Mouse (Mus musculus) neural tube, embryonic 10.5 days (tissue): ENCODE results near the gene Ehd1.
"Not testable (repeated sequence)": the region's sequence is repeated elsewhere in the genome, so short reads cannot be mapped to it uniquely, and the experiment has no call there.

Experiments used
- DNase-seq: peaks from one replicate; pipeline ENCODE4 v3.0.0-alpha.2; 2017; ENCODE audit warnings: low spot score; ENCODE audit errors: extremely low spot score

Ehd1 gene

GRCm38 (mm10) chr19:6278439-6279073 is 2.0 kb downstream of the Ehd1 start:
- DNase-seq = no peak

DNA sequence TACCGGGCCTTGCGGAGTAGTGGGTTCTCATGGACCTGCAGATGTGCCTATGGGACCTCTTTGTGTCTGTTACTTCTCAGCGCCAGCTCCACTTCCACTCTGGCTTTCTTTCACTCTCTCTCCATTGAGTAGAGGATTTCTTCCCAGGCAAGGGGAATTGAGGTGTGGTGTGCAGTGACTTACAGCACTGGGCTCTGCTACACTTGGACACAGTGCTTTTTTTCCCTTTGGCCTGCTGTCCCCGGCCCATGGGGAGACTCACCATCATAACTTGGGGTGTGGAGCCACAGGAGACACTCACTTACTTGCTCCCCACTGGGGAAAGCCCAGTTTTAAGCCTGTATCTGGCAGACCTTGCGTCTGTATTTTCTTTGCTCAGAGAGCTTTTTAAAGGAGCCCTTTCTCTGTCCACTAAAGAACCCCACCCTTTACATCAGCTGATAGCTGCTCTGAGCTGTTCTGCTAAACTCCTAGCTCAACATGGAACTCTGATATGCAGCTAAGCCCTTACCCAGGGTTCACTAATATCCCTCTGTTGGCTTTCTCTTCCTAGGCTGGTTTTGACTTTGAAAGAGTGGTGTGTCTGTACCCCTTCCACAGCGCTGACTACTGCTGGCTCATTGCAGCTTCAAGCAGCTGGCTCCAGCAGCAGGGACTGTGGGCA is 3.1 kb downstream of the Ehd1 start:
- DNase-seq = no peak

DNA sequence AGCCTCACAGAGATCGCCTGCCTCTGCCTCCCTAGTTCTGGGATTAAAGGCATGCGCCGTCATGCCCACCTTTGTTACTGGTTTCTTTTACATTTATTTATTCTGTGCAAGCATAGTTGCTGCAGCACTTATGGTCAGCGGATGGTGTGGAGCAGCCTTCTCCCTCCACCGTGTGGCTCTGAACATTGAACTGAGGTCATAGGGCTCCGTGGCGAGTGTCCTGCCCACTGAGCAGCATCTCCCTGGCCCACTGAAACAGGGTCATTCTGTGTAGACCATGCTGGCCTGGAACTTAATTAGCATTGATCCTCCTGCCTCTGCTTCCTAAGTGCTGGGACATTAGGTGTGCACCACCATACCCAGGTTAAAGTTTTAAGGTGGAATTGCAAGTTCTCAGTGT is 4.0 kb downstream of the Ehd1 start:
- no peak for DNase-seq

DNA sequence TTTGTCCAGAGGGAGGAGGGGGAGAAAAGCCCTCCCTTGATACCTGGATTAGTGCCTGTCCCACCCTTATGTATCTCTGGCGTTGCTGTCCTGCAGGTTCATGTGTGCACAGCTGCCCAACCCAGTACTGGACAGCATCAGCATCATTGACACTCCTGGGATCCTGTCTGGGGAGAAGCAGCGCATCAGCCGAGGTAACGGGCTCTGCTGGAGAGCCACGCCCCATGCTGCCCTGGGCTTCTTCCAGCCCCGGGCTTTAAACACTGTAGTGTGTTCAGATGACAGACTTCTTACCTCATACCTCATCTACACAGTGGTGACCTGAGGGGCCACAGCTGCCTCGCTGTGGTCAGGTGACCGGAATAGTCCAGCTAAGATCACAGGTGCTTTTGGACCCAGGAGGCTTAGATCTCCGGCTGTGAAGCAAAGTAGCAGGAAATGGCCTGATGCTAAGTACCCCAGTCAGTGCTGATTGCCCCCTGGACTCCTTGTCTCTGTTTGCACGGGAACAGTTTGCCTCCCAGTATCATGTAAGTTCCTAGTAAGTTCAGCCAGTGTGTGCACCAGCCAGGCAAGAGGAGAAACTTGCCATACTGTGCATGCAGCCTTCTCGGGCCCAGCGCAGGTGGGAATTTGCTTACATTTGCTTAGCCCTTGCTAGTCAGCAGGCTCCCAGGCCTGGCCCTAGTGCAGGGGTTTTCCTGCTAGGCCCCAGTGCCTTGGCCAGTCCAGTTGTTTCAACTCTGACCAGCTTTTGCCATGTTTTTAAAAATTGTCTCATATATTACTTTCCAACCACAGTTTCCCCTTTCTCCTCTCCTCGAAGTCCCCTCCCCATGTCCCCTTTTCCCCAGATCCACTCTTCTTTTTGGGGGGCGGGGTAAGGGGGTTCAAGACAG is 4.8 kb downstream of the Ehd1 start:
- no peak for DNase-seq

DNA sequence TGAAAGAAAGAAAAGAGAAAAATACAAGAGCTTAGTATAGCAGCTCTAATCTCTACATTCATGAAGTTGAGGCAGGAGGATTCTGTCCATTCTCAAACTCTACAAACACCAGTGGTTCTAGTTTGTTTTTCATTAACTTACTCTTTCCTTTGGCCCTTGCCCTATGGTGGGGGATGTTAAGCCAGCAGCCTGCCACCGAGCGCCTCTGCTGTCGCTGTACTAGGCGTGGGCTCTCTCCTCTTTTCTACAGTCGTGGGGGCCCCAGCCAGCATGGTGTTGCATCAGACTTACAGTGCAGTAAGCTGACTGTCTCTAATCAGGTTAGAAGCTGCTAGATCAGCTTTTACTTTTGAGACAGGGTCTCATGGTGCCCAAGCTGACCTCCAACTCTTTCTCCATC is 6.5 kb downstream of the Ehd1 start:
- no peak for DNase-seq

DNA sequence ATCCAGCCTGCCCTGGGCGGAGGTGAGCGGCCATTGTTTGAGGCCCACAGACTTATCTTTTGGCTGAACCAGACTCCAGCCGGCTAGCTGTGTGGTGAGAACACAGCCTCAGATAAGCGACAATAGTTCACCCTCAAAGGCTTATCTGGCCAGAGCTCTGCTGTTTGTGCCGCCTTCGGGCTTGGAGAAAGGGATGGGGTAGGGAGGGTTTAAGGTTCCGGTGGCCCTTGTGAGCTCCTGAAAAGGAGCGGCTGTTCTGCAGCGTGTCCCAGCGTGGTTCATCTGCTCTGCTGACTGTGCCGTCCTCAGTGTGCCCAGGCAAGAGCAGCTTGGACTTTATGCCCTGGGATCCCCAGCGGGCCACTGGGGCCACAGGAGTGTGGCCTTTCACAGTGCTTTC is 8.0 kb downstream of the Ehd1 start:
- DNase-seq = no peak

GRCm38 (mm10) chr19:6285226-6285625 is 8.7 kb downstream of the Ehd1 start:
- DNase-seq = no peak

- DNase-seq = no peak
Observed at GRCm38 (mm10) chr19:6285632-6286433, 9.3 kb downstream of the Ehd1 start.

DNA sequence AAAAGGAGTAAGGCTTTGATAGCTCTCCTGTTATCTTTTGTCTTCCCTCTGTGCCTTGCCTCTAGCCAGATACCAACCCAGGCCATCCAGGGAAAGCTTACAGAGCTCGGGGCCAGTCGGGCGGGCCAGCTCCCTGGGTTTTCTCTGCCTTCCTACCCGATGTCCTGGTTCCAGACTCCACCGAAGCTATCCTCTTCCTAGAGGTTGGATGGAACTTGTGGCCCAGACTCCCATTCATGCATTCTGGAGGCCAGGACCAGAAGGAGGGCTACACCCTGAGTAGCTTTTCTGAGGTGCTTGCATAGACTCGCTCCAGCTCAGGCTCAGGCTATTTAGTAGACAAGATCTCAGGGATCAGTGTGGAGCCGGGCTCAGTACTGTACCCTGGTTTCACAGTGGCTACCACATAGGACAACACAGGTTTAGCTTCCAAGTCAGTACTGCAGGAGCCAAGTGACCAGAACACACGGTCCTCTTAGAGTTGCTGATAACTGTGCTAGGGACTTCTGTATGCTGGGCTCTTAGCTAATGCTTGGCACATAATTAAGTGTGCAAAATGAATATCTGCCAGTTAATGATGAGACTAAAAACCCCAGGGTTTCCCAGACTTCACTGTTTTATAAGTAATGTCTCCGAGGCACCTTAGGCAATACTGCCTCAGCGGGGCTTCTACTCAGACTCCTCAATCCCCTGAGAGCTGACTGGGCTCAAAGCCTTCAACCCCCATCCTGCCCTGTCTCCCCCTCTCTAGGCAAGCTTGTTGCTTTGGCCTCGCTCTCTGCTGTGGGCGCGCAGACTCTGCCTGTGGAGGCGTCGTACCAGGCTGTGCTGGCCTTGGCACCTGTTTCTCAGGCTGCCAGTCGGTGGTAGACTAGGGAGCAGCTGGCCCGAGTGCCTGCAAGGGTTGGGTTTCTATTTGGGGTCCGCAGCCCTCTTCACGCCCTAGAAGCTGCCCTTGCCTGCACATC is 10.2 kb downstream of the Ehd1 start:
- no peak for DNase-seq

DNA sequence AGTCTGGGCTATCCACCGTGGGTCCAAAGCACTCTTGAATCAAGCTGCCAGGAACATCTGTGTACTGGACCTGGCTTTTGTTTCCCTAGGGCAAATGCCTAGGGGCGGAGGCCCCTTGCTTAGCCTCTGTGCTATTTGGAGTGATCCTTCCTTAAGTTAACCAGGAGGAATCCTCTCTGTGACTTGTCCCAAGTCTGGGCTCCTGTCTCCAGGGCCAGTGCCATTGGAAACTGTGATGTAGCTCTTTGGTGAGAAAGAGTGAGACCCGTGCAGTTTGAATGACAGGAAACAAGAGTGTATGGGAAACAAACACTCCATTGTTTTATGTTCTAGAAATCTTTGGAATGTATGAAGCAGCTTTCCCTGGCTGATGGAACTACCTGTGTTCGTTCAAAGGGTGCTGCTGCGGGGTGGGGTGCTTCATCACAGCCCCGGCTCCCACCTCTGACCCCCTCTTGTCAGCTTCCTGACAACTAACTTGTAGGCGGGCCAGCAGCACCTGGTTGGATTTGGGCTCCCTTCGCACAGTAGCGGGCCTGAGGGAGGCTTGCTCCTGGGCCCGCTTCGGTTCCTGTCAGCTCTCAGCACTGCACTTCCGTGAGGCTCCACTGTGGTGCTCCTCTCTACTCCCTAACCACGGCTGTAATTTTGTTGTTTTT is 11.8 kb downstream of the Ehd1 start:
- DNase-seq = no peak

- DNase-seq = no peak
Observed at GRCm38 (mm10) chr19:6289696-6290238, 13.2 kb downstream of the Ehd1 start.

GRCm38 (mm10) chr19:6290720-6291116 is 14.2 kb downstream of the Ehd1 start:
- not testable (repeated sequence) for DNase-seq

GRCm38 (mm10) chr19:6291117-6291781 is 14.7 kb downstream of the Ehd1 start:
- DNase-seq = no peak

DNA sequence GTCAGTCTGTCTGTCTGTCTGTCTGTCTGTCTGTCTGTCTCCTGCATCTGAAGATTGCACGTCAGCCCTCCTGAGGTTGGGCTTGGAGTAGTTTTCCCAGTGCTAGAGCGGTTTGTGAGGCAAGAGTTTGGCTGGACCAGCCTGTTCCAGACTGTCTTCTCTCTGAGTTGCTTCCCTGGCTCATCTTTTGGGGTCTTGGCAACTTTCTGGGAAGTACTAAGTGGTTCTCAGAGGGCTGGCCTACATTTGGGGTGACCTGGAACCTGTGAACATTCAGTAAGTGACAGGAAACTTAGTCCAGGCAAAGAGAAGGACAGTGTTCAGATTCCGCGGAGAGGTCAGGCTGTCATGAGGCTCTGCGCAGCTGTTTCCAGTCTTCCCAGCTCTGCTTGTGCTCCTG is 15.7 kb downstream of the Ehd1 start:
- DNase-seq = no peak

GRCm38 (mm10) chr19:6294301-6294700 is 17.8 kb downstream of the Ehd1 start:
- no peak for DNase-seq

DNA sequence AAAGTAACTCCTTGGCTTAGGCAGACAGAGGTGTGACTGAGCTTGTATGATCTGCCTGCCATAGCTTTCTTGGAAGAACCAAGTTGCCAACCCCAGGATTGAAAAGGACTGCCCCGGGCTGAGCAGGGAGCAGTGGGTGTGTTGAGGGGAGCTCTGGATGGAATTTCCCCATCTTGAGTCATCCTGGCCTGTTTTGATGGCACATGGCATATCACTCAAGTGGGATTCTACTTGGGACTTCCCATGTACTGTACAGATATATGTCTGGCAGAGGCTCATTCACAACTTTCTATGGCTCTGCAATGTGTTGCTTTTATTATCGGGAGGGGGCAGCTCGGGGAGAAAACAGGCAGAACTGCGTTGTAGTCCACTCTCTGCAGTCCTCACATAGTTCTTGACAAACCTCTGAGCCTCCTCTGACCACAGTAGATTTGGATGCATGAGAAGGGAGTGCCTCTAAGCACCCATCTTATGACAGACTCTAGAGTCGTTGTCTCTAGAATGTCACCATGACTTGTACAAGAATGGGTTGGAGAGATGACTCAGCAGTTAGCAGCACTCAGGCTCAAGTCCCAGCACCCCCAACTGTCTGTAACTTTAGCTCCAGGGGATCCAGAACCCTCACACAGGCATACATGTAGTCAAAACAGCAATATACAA is 20.2 kb downstream of the Ehd1 start:
- DNase-seq = no peak

DNA sequence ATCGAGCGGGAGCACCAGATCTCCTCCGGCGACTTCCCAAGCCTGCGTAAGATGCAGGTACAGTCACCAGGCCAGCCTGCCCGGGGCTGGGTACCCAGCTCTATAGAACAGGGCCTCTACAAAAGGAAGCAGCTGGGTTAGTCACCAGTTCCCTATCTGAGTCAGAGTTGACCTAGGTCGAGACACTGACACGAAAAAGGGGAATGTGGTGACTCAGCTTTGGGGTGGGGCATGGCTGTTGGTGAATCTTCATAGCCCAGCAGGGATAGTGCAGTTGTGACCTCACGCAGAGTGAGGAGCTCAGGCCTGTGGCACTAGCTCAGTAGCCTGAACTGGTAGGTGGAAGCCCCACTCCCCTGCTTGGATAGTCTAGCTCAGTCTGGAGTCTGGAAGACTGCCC is 21.1 kb downstream of the Ehd1 start:
- no peak for DNase-seq

DNA sequence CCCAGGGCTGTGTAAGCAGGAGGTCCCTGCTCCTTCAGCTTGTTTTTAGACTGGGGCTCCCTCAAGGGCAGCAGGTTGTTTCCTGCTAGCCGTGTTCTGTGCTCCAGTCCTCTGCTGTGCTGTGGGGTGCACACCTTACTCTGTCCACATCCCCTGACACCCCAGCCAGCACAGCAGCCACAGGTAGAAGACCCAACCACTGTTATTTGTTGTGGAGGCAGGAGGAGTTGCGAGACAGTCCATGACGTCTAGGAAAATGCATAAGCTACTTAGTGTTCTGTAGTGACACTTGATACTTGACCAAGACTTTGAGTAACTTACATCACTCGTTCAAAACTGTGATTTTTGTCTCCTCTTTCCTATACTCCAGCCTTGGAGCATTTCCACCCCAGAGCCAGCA is 22.5 kb downstream of the Ehd1 start:
- DNase-seq = no peak
